Mouse (Mus musculus) megakaryocyte, adult 5-6 weeks (primary cell): Measurements from ENCODE around the gene Mzf1. TPM values are rescaled to one million over a fixed set of nuclear protein-coding genes. Genes with fewer than 3 reads are reported as not detected.
A peak's percentile ranks its signal among the peaks of the same experiment; 100 is the strongest.

Source experiments
- ATAC-seq: 2 replicates; pipeline ENCODE4 v1.8.0; 2016; ENCODE audit warnings: mild to moderate bottlenecking, inconsistent platforms; ENCODE audit not compliant: poor library complexity, severe bottlenecking
- total RNA-seq, 2 experiments: library from RNA; stranded (forward) in 1 of 2; stranded (reverse) in 1 of 2; fragments of 153-499, 151-499 nt in 1 of 2; fragments of 221-1000, 200-1000 nt in 1 of 2; gene quantifications; 2 replicates each; pipeline versions ENCODE4 v1.2.3 to v1.2.4; 2015 to 2017

The Mzf1 gene
- total RNA-seq, 2 experiments from 2014 or later = 0.16 to 0.29 TPM

GRCm38 (mm10) chr7:13006531-13006930 lies 48.0 kb downstream of the Mzf1 start:
- no peak for ATAC-seq

- ATAC-seq = no peak
These were observed 48.6 kb downstream of the Mzf1 start for GRCm38 (mm10) chr7:13006011-13006410.

GRCm38 (mm10) chr7:13003380-13003779 lies 51.2 kb downstream of the Mzf1 start:
- no peak for ATAC-seq

DNA sequence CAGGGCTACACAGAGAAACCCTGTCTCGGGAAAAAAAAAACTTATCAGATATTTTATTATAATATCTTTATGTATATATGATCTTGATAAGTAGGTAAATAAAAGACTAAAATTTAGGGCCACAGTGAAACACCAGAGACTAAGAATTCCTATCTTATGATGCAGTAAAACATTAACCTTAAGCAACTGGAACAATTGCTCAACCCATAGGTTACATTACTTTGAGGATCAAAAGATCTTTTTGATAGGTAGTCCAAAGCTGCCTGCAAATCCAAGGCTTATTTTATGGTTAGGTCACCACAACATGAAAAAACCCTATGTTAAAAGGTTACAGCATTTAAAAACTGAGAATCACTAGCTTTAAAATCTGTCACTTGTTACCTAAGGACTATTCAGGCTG lies 53.0 kb downstream of the Mzf1 start:
- ATAC-seq = no peak

DNA sequence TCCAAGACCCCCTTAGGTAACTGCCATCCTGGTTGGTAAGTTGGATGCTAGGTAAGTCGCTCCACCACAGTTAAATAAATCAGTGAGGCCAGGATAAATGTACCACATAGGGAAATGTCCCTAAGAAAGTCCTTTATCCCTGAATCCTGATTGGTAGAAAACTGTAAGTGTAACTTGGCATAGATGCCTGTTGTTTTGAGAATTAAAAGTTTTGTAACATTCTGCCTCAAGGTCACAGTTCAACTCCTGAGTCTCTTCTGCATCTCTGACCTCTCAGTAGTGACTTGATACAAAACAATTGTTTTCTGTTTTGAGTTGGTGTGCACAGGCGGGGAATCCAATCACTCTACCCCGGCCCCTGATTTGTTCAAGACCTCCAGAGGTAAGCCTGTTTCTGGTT lies 55.7 kb downstream of the Mzf1 start, which contains the start of gene Trim28:
Trim28 (plus strand) TSS at position 264 of the 400 bp plus-strand sequence.
- no peak for ATAC-seq

GRCm38 (mm10) chr7:12998053-12998452 lies 56.5 kb downstream of the Mzf1 start, which contains the start of gene Slc27a5:
Slc27a5 (minus strand) TSS chr7:12998192.
- ATAC-seq = no peak

DNA sequence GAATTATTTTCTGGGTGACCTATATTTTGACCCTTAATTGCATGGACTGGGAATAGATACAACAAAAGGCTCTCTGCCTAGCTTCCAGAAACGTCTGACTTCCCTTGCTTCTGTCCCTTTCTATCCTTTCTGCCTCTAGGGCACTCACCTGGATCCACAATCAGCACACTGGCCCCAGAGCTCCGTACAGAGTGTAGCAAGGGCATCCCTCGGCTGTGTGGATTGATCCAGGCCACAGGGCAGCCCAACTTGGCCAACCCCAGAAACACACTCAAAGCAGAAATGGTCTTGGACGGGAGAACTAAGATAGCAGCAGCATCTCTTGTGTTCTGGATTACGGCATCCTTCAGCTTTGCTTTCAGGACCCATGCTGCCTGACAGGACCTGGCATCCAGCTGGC lies 57.3 kb downstream of the Mzf1 start:
- ATAC-seq = no peak

GRCm38 (mm10) chr7:12995862-12996261 lies 58.7 kb downstream of the Mzf1 start:
- ATAC-seq = no peak

- ATAC-seq = peak; percentile 60
These were observed 61.4 kb downstream of the Mzf1 start for GRCm38 (mm10) chr7:12993148-12993547.

Other genes starting within 250 kb of the Mzf1 start
- gene Zfp329, start 235.9 kb downstream of the Mzf1 start, total RNA-seq (2015) = 5.8 and 6.5 TPM in 2 replicates
- gene Zfp329, start 235.9 kb downstream of the Mzf1 start, total RNA-seq (2017) = 8.6 and 9.3 TPM in 2 replicates
- 24.6 and 25.9 TPM in 2 replicates for gene Zfp110, start 220.0 kb downstream of the Mzf1 start, total RNA-seq (2015)
- 33.6 and 38.8 TPM in 2 replicates for gene Zfp110, start 220.0 kb downstream of the Mzf1 start, total RNA-seq (2017)
- 3.5 and 4.8 TPM in 2 replicates for gene Zfp128, start 173.6 kb downstream of the Mzf1 start, total RNA-seq (2015)
- gene Zfp128, start 173.6 kb downstream of the Mzf1 start, total RNA-seq (2017) = 3.6 and 5.2 TPM in 2 replicates
- gene Zscan22, start 156.9 kb downstream of the Mzf1 start, total RNA-seq (2015) = 6.6 and 7.5 TPM in 2 replicates
- 3.1 and 3.3 TPM in 2 replicates for gene Zscan22, start 156.9 kb downstream of the Mzf1 start, total RNA-seq (2017)
- gene Rps5, start 132.5 kb downstream of the Mzf1 start, total RNA-seq (2015) = 1,879 and 1,910 TPM in 2 replicates
- gene Rps5, start 132.5 kb downstream of the Mzf1 start, total RNA-seq (2017) = 1,118 and 1,375 TPM in 2 replicates
- gene Rnf225, start 127.3 kb downstream of the Mzf1 start, total RNA-seq (2015) = 0.07 and 0.14 TPM in 2 replicates
- 0.04 and 0.15 TPM in 2 replicates for gene Rnf225, start 127.3 kb downstream of the Mzf1 start, total RNA-seq (2017)
- 2.3 and 2.4 TPM in 2 replicates for gene Zfp324, start 88.9 kb downstream of the Mzf1 start, total RNA-seq (2015)
- gene Zfp324, start 88.9 kb downstream of the Mzf1 start, total RNA-seq (2017) = 4.7 and 5.1 TPM in 2 replicates
- gene Zfp446, start 76.9 kb downstream of the Mzf1 start, total RNA-seq (2015) = 1.7 and 1.8 TPM in 2 replicates
- gene Zfp446, start 76.9 kb downstream of the Mzf1 start, total RNA-seq (2017) = 0.92 and 2.2 TPM in 2 replicates
- not detected in 2 replicates for gene Slc27a5, start 56.6 kb downstream of the Mzf1 start, total RNA-seq (2015)
- not detected in 2 replicates for gene Slc27a5, start 56.6 kb downstream of the Mzf1 start, total RNA-seq (2017)
- 137 and 186 TPM in 2 replicates for gene Trim28, start 55.6 kb downstream of the Mzf1 start, total RNA-seq (2015)
- gene Trim28, start 55.6 kb downstream of the Mzf1 start, total RNA-seq (2017) = 207 and 222 TPM in 2 replicates
- 7.4 and 11.0 TPM in 2 replicates for gene Zbtb45, start 44.7 kb downstream of the Mzf1 start, total RNA-seq (2015)
- gene Zbtb45, start 44.7 kb downstream of the Mzf1 start, total RNA-seq (2017) = 6.6 and 9.5 TPM in 2 replicates
- gene Chmp2a, start 20.0 kb downstream of the Mzf1 start, total RNA-seq (2015) = 239 and 269 TPM in 2 replicates
- gene Chmp2a, start 20.0 kb downstream of the Mzf1 start, total RNA-seq (2017) = 272 and 348 TPM in 2 replicates
- gene Ube2m, start 16.5 kb downstream of the Mzf1 start, total RNA-seq (2015) = 92.1 and 97.9 TPM in 2 replicates
- gene Ube2m, start 16.5 kb downstream of the Mzf1 start, total RNA-seq (2017) = 86.1 and 101 TPM in 2 replicates
- gene Vmn1r85, start 40.4 kb upstream of the Mzf1 start, total RNA-seq (2015) = not detected in 2 replicates
- gene Vmn1r85, start 40.4 kb upstream of the Mzf1 start, total RNA-seq (2017) = not detected in 2 replicates
- gene Vmn1r86, start 65.2 kb upstream of the Mzf1 start, total RNA-seq (2015) = not detected in 2 replicates
- gene Vmn1r86, start 65.2 kb upstream of the Mzf1 start, total RNA-seq (2017) = not detected in 2 replicates
- not detected in 2 replicates for gene Vmn1r87, start 85.4 kb upstream of the Mzf1 start, total RNA-seq (2015)
- not detected in 2 replicates for gene Vmn1r87, start 85.4 kb upstream of the Mzf1 start, total RNA-seq (2017)
- not detected in 2 replicates for gene Vmn1r88, start 104.8 kb upstream of the Mzf1 start, total RNA-seq (2015)
- gene Vmn1r88, start 104.8 kb upstream of the Mzf1 start, total RNA-seq (2017) = not detected in 2 replicates
- gene Vmn1r89, start 158.3 kb upstream of the Mzf1 start, total RNA-seq (2015) = not detected in 2 replicates
- gene Vmn1r89, start 158.3 kb upstream of the Mzf1 start, total RNA-seq (2017) = not detected in 2 replicates
- gene Lig1, start 222.5 kb upstream of the Mzf1 start, total RNA-seq (2015) = 82.6 and 86.7 TPM in 2 replicates
- 53.5 and 74.3 TPM in 2 replicates for gene Lig1, start 222.5 kb upstream of the Mzf1 start, total RNA-seq (2017)
- gene Zswim9, start 224.0 kb upstream of the Mzf1 start, total RNA-seq (2015) = 2.1 and 7.9 TPM in 2 replicates
- gene Zswim9, start 224.0 kb upstream of the Mzf1 start, total RNA-seq (2017) = 2.2 and 3.7 TPM in 2 replicates